Mouse (Mus musculus): ENCODE data around the gene Cpne4. TPM values are rescaled to one million over a fixed set of nuclear protein-coding genes. Genes with fewer than 3 reads are reported as not detected.

Cpne4 gene
- total RNA-seq, 2 experiments from 2014 or later: 72.3 to 73.6 TPM

GRCm38 (mm10) chr9:104998225-104998624 lies 451.1 kb downstream of the Cpne4 start:
- H3K27ac ChIP-seq: no peak overlapping the region
- no peak for TF ChIP-seq CTCF (IDR thresholded peaks at IDR 0.05)
- DNase-seq (ENCODE audit: extremely low spot score in 1 of 2, low spot score in 2 of 2): peak in 1 of 2 experiments; percentile 10
- H3K4me3 ChIP-seq: no peak overlapping the region
- intact Hi-C loops (cut with DNase I): no loop called here

GRCm38 (mm10) chr9:105010721-105011120 lies 463.6 kb downstream of the Cpne4 start:
- Histone ChIP-seq H3K27ac (no peak overlapping the region), H3K4me3 (no peak overlapping the region)
- no peak for TF ChIP-seq CTCF (IDR thresholded peaks at IDR 0.05)
- peak in 1 of 2 experiments; percentile 12 for DNase-seq (ENCODE audit: extremely low spot score in 1 of 2, low spot score in 2 of 2)
- intact Hi-C loops (cut with DNase I): no loop called here

GRCm38 (mm10) chr9:105018186-105018585 lies 471.1 kb downstream of the Cpne4 start:
- DNase-seq (ENCODE audit: extremely low spot score in 1 of 2, low spot score in 2 of 2): no peak
- intact Hi-C loops (cut with DNase I): no loop called here
- Histone ChIP-seq H3K4me3 (no peak overlapping the region), H3K27ac (no peak overlapping the region)
- no peak for TF ChIP-seq CTCF (IDR thresholded peaks at IDR 0.05)

- TF ChIP-seq CTCF (IDR thresholded peaks at IDR 0.05): no peak
- Histone ChIP-seq H3K27ac (no peak overlapping the region), H3K4me3 (no peak overlapping the region)
- intact Hi-C loops (cut with DNase I): no loop called here
- DNase-seq (ENCODE audit: extremely low spot score in 1 of 2, low spot score in 2 of 2): no peak
Observed at GRCm38 (mm10) chr9:105028311-105028710, 481.2 kb downstream of the Cpne4 start.

GRCm38 (mm10) chr9:105032572-105032971 lies 485.5 kb downstream of the Cpne4 start:
- H3K27ac ChIP-seq: no peak overlapping the region
- no peak for TF ChIP-seq CTCF (IDR thresholded peaks at IDR 0.05)
- no peak overlapping the region for H3K4me3 ChIP-seq
- intact Hi-C loops (cut with DNase I): no loop called here
- DNase-seq (ENCODE audit: extremely low spot score in 1 of 2, low spot score in 2 of 2): no peak

GRCm38 (mm10) chr9:105033641-105034040 lies 486.6 kb downstream of the Cpne4 start:
- no peak for TF ChIP-seq CTCF (IDR thresholded peaks at IDR 0.05)
- Histone ChIP-seq H3K27ac (no peak overlapping the region), H3K4me3 (no peak overlapping the region)
- no peak for DNase-seq (ENCODE audit: extremely low spot score in 1 of 2, low spot score in 2 of 2)
- intact Hi-C loops (cut with DNase I): no loop called here

GRCm38 (mm10) chr9:105037847-105038246 lies 490.8 kb downstream of the Cpne4 start:
- H3K4me3 ChIP-seq: no peak overlapping the region
- no peak for DNase-seq (ENCODE audit: extremely low spot score in 1 of 2, low spot score in 2 of 2)
- intact Hi-C loops (cut with DNase I): no loop called here
- no peak overlapping the region for H3K27ac ChIP-seq
- TF ChIP-seq CTCF (IDR thresholded peaks at IDR 0.05): no peak

- H3K4me3 ChIP-seq: no peak overlapping the region
- no peak for DNase-seq (ENCODE audit: extremely low spot score in 1 of 2, low spot score in 2 of 2)
- no peak for TF ChIP-seq CTCF (IDR thresholded peaks at IDR 0.05)
- no peak overlapping the region for H3K27ac ChIP-seq
- intact Hi-C loops (cut with DNase I): no loop called here
Observed at GRCm38 (mm10) chr9:105046014-105046413, 498.9 kb downstream of the Cpne4 start.

GRCm38 (mm10) chr9:105048351-105048750 lies 501.3 kb downstream of the Cpne4 start:
- intact Hi-C loops (cut with DNase I): no loop called here
- DNase-seq (ENCODE audit: extremely low spot score in 1 of 2, low spot score in 2 of 2): peak; percentile 61 to 64
- no peak for TF ChIP-seq CTCF (IDR thresholded peaks at IDR 0.05)
- Histone ChIP-seq H3K4me3 (no peak overlapping the region), H3K27ac (peak overlapping the region; percentile 54)

GRCm38 (mm10) chr9:105049636-105050035 lies 502.6 kb downstream of the Cpne4 start:
- Histone ChIP-seq H3K4me3 (no peak overlapping the region), H3K27ac (no peak overlapping the region)
- no peak for DNase-seq (ENCODE audit: extremely low spot score in 1 of 2, low spot score in 2 of 2)
- intact Hi-C loops (cut with DNase I): loop anchor here (5.0 to 10.0 kb wide), 2 partner anchors 335 to 477 kb away; no protein-coding TSS in a partner anchor
- TF ChIP-seq CTCF (IDR thresholded peaks at IDR 0.05): no peak

- H3K4me3 ChIP-seq: no peak overlapping the region
- TF ChIP-seq CTCF (IDR thresholded peaks at IDR 0.05): peak; percentile 9
- DNase-seq (ENCODE audit: extremely low spot score in 1 of 2, low spot score in 2 of 2): no peak
- no peak overlapping the region for H3K27ac ChIP-seq
- intact Hi-C loops (cut with DNase I): loop anchor here (5.0 to 10.0 kb wide), 2 partner anchors 335 to 478 kb away; no protein-coding TSS in a partner anchor
Observed at GRCm38 (mm10) chr9:105050257-105050656, 503.2 kb downstream of the Cpne4 start.

- peak within 1 kb of the TSS; percentile 99 for H3K4me3 ChIP-seq
- intact Hi-C loops (cut with DNase I): loop anchor here (2.0 to 10.0 kb wide), 3 partner anchors 78 to 481 kb away; partner anchors contain the start of gene Nudt16
- H3K27ac ChIP-seq: peak within 1 kb of the TSS; percentile 83
- TF ChIP-seq CTCF (IDR thresholded peaks at IDR 0.05): no peak
- DNase-seq (ENCODE audit: extremely low spot score in 1 of 2, low spot score in 2 of 2): peak; percentile 80 to 89
Observed at GRCm38 (mm10) chr9:105053147-105053557, 506.1 kb downstream of the Cpne4 start, which contains the start of gene Mrpl3. TSS of gene Mrpl3 (plus strand) at chr9:105053239.

- peak overlapping the region; percentile 99 for H3K4me3 ChIP-seq
- no peak for DNase-seq (ENCODE audit: extremely low spot score in 1 of 2, low spot score in 2 of 2)
- intact Hi-C loops (cut with DNase I): loop anchor here (2.0 to 10.0 kb wide), 3 partner anchors 77 to 482 kb away; partner anchors contain the start of gene Nudt16
- no peak for TF ChIP-seq CTCF (IDR thresholded peaks at IDR 0.05)
- no peak overlapping the region; the same call in 1 of the 2 replicates for H3K27ac ChIP-seq
Observed at GRCm38 (mm10) chr9:105053812-105054211, 506.7 kb downstream of the Cpne4 start.
